8 mouse cellular contexts compared by ENCODE assay signal in the genomic region with DNA sequence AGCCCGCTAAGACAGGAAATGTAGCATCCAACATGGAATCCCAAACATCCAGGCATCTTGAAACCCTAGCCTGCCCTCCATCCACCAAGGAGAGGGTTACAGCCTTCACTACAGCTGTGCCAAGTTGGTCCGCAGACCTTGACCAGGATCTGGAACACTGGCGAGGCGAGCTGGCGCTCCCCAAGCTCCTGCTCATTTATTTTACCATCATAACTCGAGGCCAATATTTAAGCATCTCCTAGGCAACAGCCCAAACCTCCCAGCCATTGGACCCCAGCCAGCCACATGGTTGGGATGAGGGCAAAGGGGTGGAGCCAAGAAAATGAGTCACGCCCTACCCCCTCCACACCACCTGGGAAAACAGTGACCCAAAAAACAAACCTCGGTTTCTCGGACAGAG. TPM values are rescaled to one million over a fixed set of nuclear protein-coding genes. Genes with fewer than 3 reads are reported as not detected.
A peak's percentile ranks its signal among the peaks of the same experiment; 100 is the strongest.
DNase-seq lines count a peak whose midpoint lies in the region; ATAC-seq and TF ChIP-seq lines count a peak whose summit lies in the region.

No protein-coding gene starts in this region.

- intact Hi-C loops in heart, postnatal 36 days (cut with DNase I) = no loop called here

- ATAC-seq in limb, embryonic 14.5 days (ENCODE audit: low FRiP score, low read depth) = peak; percentile 76

- peak; percentile 47 for DNase-seq in urinary bladder, adult 2 months (ENCODE audit: low spot score)
- no peak for DNase-seq in urinary bladder, postnatal 10 days (ENCODE audit: low spot score)
- DNase-seq in cerebellum, postnatal 25 days = peak; percentile 54 to 76
- peak; percentile 63 to 66 for DNase-seq in heart, postnatal 36 days
- peak; percentile 80 for DNase-seq in limb, embryonic 14.5 days (ENCODE audit: low spot score)
- peak; percentile 69 for DNase-seq in urinary bladder, postnatal 14 days (ENCODE audit: low spot score)
- DNase-seq in thymus, postnatal 4 days = no peak
- no peak for DNase-seq in spleen, adult 12 weeks (ENCODE audit: low spot score)

- no peaks in the 10 kb centered on the region for H3K27me3 ChIP-seq in limb, embryonic 14.5 days (ENCODE audit: control insufficient read depth, insufficient read depth, low read length)

- H3K27ac ChIP-seq in limb, embryonic 14.5 days (replicated peaks; ENCODE audit: low read depth, low read length) = peak overlapping the region; percentile 89

- H3K4me1 ChIP-seq in limb, embryonic 14.5 days (ENCODE audit: control insufficient read depth, insufficient read depth, low read length) = peaks cover 24% of the 10 kb centered on the region

- WGBS in limb, embryonic 14.5 days = 18% methylated on average over 9 of the region's 9 CpGs

- H3K4me3 ChIP-seq in limb, embryonic 14.5 days (replicated peaks; ENCODE audit: low read length) = no peak overlapping the region

- 0 out of 2 replicates have a peak overlapping the region, but pooled peaks have one; percentile 41 for H3K9ac ChIP-seq in limb, embryonic 14.5 days (ENCODE audit: low read depth, low read length, severe bottlenecking)

- no peaks in the 10 kb centered on the region for H3K9me3 ChIP-seq in limb, embryonic 14.5 days (ENCODE audit: control insufficient read depth, low read length)

- H3K4me2 ChIP-seq in limb, embryonic 14.5 days (replicated peaks; ENCODE audit: low read depth, low read length, severe bottlenecking) = 0 out of 2 replicates have a peak overlapping the region, but pooled peaks have one; percentile 22

- H3K36me3 ChIP-seq in limb, embryonic 14.5 days (ENCODE audit: control insufficient read depth, insufficient read depth, low read length) = no peaks in the 10 kb centered on the region

- TF ChIP-seq POLR2A in limb, embryonic 14.5 days (IDR thresholded peaks at IDR 0.05; ENCODE audit: borderline replicate concordance, extremely low read depth, insufficient read depth, insufficient read length) = 0 out of 2 replicates have a peak, but pooled peaks have one; percentile 20

RNA-seq across cellular contexts. Expression of gene Slc25a33, which starts 48.0 kb away (rescaled TPM):
- 13.5 and 14.5 TPM in 2 replicates for polyA plus RNA-seq in urinary bladder, adult 2 months (2012; rRNA removed)
- total RNA-seq in heart, postnatal 36 days (2021) = 10 to 100 TPM; 27.0 to 45.2 TPM
- polyA plus RNA-seq in limb, embryonic 14.5 days (2012; rRNA removed) = 7.7 and 8.2 TPM in 2 replicates
- 10.8 and 11.8 TPM in 2 replicates for polyA plus RNA-seq in limb, embryonic 14.5 days (2014; fragmentation: Nextera tagmentation; extraction: Ambion mirVana)

Comparison
In these comparisons a context has a peak if more than half of its experiments do, and no peak if none do; other contexts are left out.
1. DNase-seq: peak in urinary bladder, adult 2 months (single experiment), cerebellum, postnatal 25 days (2 of 2), heart, postnatal 36 days (2 of 2), limb, embryonic 14.5 days (single experiment) and urinary bladder, postnatal 14 days (single experiment); none in urinary bladder, postnatal 10 days (single experiment), thymus, postnatal 4 days (single experiment) and spleen, adult 12 weeks (single experiment).